Mouse (Mus musculus) CD8-positive naive resting alpha-beta T cell, adult 2 months (primary cell): ENCODE results near the gene Ski.

Experiments
- DNase-seq, 2 experiments: peaks; one replicate each; pipeline ENCODE4 v3.0.0; 2022; ENCODE audit warnings: low read depth in 2 of 2, low spot score in 2 of 2

The Ski gene

DNA sequence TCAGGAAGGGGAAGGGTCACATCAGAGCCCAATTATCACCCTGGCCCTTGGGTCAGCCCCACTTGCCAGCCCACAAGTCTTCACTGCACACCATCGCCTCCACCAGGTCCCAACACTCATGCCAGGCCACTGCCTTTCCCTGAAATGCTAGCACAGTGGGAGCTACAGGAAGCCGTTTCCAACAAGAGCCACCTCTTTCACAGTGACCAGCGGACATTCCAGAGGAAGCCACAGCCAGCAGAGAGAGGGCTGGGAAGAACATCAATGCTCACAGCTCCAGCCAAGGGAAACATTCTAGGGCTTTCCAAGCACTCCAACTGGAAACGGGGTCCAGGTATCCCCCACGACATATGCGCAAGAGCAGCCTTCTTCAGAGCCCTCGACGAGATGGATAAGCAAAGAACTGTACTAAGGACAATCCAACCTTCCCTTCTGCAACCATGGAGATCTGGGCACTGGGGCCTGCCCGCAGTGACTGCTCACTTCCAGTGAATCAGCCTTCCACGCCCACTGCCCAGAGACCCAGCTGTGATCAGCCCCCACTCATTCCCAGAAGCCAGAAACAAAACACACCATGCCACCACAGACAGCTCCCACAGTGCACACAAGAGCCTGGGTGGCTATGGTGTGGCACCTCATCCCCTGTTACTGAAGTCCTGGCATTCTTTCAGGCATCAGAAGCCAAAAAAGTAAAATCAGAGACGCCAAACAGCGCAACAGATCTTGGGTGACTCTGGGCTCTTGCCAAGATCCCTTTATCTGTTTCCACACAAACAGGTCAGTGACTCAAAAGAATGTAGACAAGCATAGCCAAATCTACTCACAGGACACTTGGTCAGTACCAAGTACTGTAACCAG is 6.4 kb downstream of the Ski start:
- no peak for DNase-seq

- DNase-seq = no peak
These were observed 7.2 kb downstream of the Ski start for GRCm38 (mm10) chr4:155215203-155215602.

DNA sequence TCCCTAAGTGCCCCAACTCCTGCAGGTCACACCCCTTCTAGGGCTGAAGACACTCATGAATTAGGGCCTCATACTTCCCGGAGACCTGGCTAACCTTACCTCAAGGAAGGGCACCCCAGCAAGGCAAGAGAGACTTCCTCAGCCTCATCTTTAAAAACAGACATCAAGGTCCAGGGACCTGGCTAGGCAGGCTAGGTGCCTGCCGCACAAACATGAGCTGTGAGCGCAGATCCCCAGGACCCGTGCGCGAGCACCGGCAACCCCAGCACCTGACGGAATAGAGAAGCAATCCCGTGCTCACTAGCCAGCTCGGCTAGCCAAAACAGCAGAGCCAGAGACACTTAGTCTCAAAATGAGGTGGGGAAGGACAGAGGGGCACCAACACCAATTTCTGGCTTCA is 7.6 kb downstream of the Ski start:
- DNase-seq = no peak

- DNase-seq = no peak
These were observed 8.2 kb downstream of the Ski start for GRCm38 (mm10) chr4:155214188-155214587.

- no peak for DNase-seq
These were observed 8.7 kb downstream of the Ski start for GRCm38 (mm10) chr4:155213752-155214054.

DNA sequence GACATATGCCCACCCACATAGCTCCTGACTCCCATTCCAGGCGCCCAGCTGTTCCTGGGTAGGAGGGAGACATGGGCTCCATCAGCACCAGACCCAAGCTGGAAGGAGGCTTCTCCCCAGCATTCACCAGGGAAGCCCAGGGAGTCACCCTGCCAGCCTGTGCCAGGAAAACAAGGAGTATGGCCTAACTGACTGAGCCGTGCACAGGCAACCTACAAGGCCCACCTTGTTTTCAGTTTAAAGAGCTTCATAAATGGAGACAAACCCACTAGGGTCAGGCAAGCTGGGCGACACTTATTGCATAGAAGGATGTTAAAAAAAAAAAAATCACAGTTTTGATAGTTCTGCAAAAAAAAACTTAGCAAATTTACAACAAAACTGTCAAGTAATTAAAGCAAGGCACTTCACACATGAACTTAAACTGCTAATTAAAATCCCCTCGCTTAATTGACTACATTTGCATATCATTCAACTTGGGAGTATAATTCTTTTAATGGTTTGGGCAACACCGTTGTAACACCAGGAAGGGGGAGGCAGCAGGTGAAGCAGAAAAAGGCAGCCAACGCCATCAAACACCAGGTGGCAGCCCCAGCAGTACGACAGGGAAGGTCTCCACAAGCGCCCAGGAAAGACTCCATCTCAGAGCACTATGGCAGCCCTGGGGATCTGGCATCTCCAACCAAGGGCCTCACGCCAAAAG is 9.2 kb downstream of the Ski start:
- DNase-seq = no peak

DNA sequence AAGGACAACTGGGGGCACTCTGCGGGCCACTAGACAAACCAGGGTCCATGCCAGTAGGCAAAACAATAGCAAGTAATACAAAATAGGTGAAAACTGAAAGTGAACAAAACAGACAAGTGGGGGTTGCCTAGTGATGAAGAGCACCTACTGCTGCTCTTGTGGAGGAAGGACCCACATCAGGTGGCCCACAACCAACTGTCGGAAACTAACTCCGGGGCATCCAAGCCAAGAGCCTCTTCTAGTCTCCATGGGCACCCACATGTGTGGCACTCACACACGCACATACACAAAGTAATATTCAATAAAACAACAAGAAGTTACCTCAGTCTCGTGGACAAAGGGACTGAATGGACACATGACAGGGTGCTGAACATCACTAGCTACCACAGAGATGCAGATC is 12.9 kb downstream of the Ski start:
- peak in 1 of 2 experiments; percentile 42 for DNase-seq

- no peak for DNase-seq
These were observed 13.3 kb downstream of the Ski start for GRCm38 (mm10) chr4:155209079-155209478.

DNA sequence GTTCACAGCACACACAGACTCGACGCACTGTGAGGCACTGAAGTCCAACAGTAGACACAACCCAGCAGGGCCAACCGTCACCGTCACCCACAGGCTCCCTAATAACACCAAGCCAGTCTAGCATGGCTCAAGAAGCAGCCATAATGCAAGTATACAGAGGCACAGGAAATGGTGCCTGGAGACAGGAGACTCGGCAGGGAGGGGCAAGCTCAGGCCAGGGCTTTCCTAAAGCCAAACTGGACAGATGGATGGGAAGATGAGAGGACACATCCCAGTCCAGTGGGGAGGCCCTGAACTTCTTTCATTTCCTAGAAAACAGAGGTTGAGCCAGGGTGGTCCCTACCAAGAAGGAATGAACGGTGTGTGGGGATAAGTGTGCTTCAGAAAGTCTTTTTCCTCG is 13.8 kb downstream of the Ski start:
- DNase-seq = no peak

- no peak for DNase-seq
These were observed 14.6 kb downstream of the Ski start for GRCm38 (mm10) chr4:155207841-155208240.

GRCm38 (mm10) chr4:155206498-155206897 is 15.9 kb downstream of the Ski start:
- DNase-seq = no peak

GRCm38 (mm10) chr4:155205919-155206318 is 16.5 kb downstream of the Ski start:
- no peak for DNase-seq

- DNase-seq = no peak
These were observed 20.6 kb downstream of the Ski start for GRCm38 (mm10) chr4:155201764-155202163.

- DNase-seq = peak; percentile 77 to 79
These were observed 21.5 kb downstream of the Ski start for GRCm38 (mm10) chr4:155200861-155201390.

- DNase-seq = peak; percentile 58 to 64
These were observed 24.7 kb downstream of the Ski start for GRCm38 (mm10) chr4:155197726-155198125.

DNA sequence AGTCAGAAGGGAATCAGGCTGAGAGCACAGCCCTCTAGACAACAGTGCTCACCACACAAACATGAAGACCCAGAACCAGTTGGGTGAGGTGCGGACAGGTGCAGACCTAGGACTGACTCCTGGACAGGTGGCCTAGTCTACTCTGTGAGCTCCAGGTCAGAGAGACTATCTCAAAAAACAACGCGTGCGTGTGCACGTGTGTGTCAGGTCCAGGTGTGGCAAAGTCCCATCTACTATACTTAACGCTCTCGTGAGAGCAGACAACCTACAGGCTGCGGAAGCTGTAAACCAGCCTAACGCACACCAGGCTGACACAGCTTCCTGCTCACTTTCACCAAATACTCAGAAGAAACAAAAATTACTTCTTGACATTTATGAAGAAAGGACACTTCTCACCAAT is 27.2 kb downstream of the Ski start:
- no peak for DNase-seq

- DNase-seq = no peak
These were observed 32.1 kb downstream of the Ski start for GRCm38 (mm10) chr4:155190275-155190674.

GRCm38 (mm10) chr4:155189711-155190139 is 32.7 kb downstream of the Ski start:
- no peak for DNase-seq

DNA sequence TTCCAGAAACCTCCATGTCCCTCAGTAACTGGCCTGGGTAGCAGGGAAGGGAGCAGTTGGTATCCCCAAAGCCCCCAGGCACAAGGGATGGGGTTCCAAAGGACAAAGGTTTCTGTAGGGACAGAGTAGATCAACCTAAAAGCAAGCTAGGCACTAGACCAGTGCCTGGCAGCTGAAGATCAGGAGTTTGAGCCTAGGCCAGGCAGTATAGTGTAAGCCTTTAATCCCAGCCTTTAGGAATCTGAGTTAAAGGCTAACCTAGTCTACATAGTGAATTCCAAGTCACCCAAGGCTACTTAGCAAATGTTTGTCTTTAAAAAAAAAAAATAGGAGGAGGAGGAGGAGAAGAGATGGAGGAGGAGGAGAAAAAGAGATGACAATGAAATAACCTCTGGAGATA is 33.6 kb downstream of the Ski start:
- no peak for DNase-seq

GRCm38 (mm10) chr4:155188341-155188740 is 34.1 kb downstream of the Ski start:
- DNase-seq = no peak

DNA sequence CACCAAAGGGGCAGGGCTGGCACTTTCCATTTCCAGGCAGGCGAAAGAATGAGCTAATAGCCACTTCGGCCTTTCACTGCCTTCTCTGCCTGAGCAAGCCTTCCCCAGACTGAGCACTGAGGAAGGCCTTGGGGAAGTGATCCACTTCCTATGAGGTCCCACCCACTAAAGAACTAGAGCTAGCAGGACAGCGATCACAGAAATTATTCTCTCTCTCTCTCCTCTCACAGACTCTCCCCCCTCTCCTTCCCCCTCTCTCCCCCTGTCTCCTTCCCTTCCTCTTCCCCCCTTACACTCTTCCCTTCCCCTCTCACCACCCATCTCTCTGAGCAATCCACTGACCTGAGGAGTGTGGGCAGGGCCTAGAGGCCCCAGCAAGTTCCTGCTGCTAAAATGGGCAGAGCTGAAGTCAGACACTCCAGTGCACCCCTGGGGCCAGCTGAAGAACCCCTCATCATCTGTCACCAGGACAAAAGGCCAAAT is 35.2 kb downstream of the Ski start:
- DNase-seq = no peak

DNA sequence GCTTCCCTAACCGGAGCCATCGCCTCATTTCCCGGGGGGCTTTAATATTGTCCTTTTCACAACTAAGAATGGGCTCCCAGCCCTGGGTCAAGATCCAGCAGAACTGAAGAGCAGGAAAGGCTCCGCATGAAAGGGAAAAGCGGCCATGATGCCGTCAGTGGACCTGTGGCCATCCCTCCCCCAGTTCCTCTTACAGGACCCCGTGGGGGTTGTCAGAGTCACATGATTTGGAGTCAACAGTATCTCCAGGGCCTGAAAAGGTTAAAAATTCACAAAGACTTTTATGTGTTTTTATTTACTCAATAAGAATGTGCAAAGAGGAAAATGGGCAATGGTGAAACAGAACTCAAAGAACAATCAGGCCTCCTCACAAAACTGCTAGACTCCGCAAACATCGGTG is 36.5 kb downstream of the Ski start:
- DNase-seq = no peak
